Mouse (Mus musculus): ENCODE measurements around the gene Btbd7. TPM values are rescaled to one million over a fixed set of nuclear protein-coding genes. Genes with fewer than 3 reads are reported as not detected.
A peak's percentile ranks its signal among the peaks of the same experiment; 100 is the strongest.

Gene Btbd7
- polyA plus RNA-seq, 1 experiment: 8.0 TPM

- WGBS: 70% methylated on average over 7 of the region's 7 CpGs
- no peak overlapping the region for H3K27ac ChIP-seq (ENCODE audit: control insufficient read depth, insufficient read depth, low read depth, low read length, poor library complexity)
- no peak for TF ChIP-seq POLR2A (IDR thresholded peaks at IDR 0.05; ENCODE audit: borderline replicate concordance, control insufficient read depth, low read depth, low read length)
- no peak for TF ChIP-seq CTCF (IDR thresholded peaks at IDR 0.05; ENCODE audit: control insufficient read depth, insufficient read depth, low read length)
Observed at GRCm38 (mm10) chr12:102742056-102742455, 136.2 kb downstream of the Btbd7 start.

GRCm38 (mm10) chr12:102740285-102740684 lies 138.0 kb downstream of the Btbd7 start:
- no peak for TF ChIP-seq POLR2A (IDR thresholded peaks at IDR 0.05; ENCODE audit: borderline replicate concordance, control insufficient read depth, low read depth, low read length)
- no peak for TF ChIP-seq CTCF (IDR thresholded peaks at IDR 0.05; ENCODE audit: control insufficient read depth, insufficient read depth, low read length)
- H3K27ac ChIP-seq (ENCODE audit: control insufficient read depth, insufficient read depth, low read depth, low read length, poor library complexity): no peak overlapping the region
- no peak overlapping the region for H3K4me3 ChIP-seq (replicated peaks; ENCODE audit: control insufficient read depth, low read depth, low read length)
- WGBS: 59% methylated on average over 3 of the region's 3 CpGs
- peaks cover 2% of the 10 kb centered on the region; the same call in 1 of the 2 replicates for H3K4me1 ChIP-seq (ENCODE audit: control insufficient read depth, insufficient read depth, low read length)

More at GRCm38 (mm10) chr12:102742056-102742455, 136.2 kb downstream of the Btbd7 start:
- peaks cover 2% of the 10 kb centered on the region; the same call in 1 of the 2 replicates for H3K4me1 ChIP-seq (ENCODE audit: control insufficient read depth, insufficient read depth, low read length)
- no peak overlapping the region for H3K4me3 ChIP-seq (replicated peaks; ENCODE audit: control insufficient read depth, low read depth, low read length)

GRCm38 (mm10) chr12:102739096-102739495 lies 139.2 kb downstream of the Btbd7 start:
- 78% methylated on average over 5 of the region's 5 CpGs for WGBS

GRCm38 (mm10) chr12:102733381-102733780 lies 144.9 kb downstream of the Btbd7 start:
- Histone ChIP-seq H3K27ac (ENCODE audit: control insufficient read depth, insufficient read depth, low read depth, low read length, poor library complexity) (no peak overlapping the region), H3K4me3 (replicated peaks; ENCODE audit: control insufficient read depth, low read depth, low read length) (no peak overlapping the region), H3K4me1 (ENCODE audit: control insufficient read depth, insufficient read depth, low read length) (no peaks in the 10 kb centered on the region; the same call in 1 of the 2 replicates)
- WGBS: 10% methylated on average over 5 of the region's 5 CpGs
- TF ChIP-seq POLR2A (IDR thresholded peaks at IDR 0.05; ENCODE audit: borderline replicate concordance, control insufficient read depth, low read depth, low read length) (no peak), CTCF (IDR thresholded peaks at IDR 0.05; ENCODE audit: control insufficient read depth, insufficient read depth, low read length) (peak; percentile 83)

More at GRCm38 (mm10) chr12:102739096-102739495, 139.2 kb downstream of the Btbd7 start:
- no peak overlapping the region for H3K27ac ChIP-seq (ENCODE audit: control insufficient read depth, insufficient read depth, low read depth, low read length, poor library complexity)
- no peaks in the 10 kb centered on the region for H3K4me1 ChIP-seq (ENCODE audit: control insufficient read depth, insufficient read depth, low read length)
- H3K4me3 ChIP-seq (replicated peaks; ENCODE audit: control insufficient read depth, low read depth, low read length): no peak overlapping the region
- TF ChIP-seq POLR2A (IDR thresholded peaks at IDR 0.05; ENCODE audit: borderline replicate concordance, control insufficient read depth, low read depth, low read length) (no peak), CTCF (IDR thresholded peaks at IDR 0.05; ENCODE audit: control insufficient read depth, insufficient read depth, low read length) (no peak)

- Histone ChIP-seq H3K4me3 (replicated peaks; ENCODE audit: control insufficient read depth, low read depth, low read length) (no peak overlapping the region), H3K27ac (ENCODE audit: control insufficient read depth, insufficient read depth, low read depth, low read length, poor library complexity) (no peak overlapping the region), H3K4me1 (ENCODE audit: control insufficient read depth, insufficient read depth, low read length) (no peaks in the 10 kb centered on the region; the same call in 1 of the 2 replicates)
- no peak for TF ChIP-seq POLR2A (IDR thresholded peaks at IDR 0.05; ENCODE audit: borderline replicate concordance, control insufficient read depth, low read depth, low read length)
- TF ChIP-seq CTCF (IDR thresholded peaks at IDR 0.05; ENCODE audit: control insufficient read depth, insufficient read depth, low read length): no peak
- WGBS: 45% methylated on average over 16 of the region's 16 CpGs
Observed at GRCm38 (mm10) chr12:102730798-102731619, 147.3 kb downstream of the Btbd7 start.

Other genes with a start within 250 kb of the Btbd7 start
- gene Itpk1, start 173.5 kb downstream of the Btbd7 start, polyA plus RNA-seq (2011; ENCODE audit: insufficient read depth, insufficient read length, low replicate concordance, missing spikeins): 9.9 and 15.8 TPM in 2 replicates
- not detected in 2 replicates for gene Moap1, start 134.8 kb downstream of the Btbd7 start, polyA plus RNA-seq (2011; ENCODE audit: insufficient read depth, insufficient read length, low replicate concordance, missing spikeins)
- gene Tmem251, start 134.7 kb downstream of the Btbd7 start, polyA plus RNA-seq (2011; ENCODE audit: insufficient read depth, insufficient read length, low replicate concordance, missing spikeins): 3.5 and 7.1 TPM in 2 replicates
- gene Gm28051, start 120.7 kb downstream of the Btbd7 start, polyA plus RNA-seq (2011; ENCODE audit: insufficient read depth, insufficient read length, low replicate concordance, missing spikeins): not detected in 2 replicates
- 7.2 and 11.1 TPM in 2 replicates for gene Gon7, start 120.7 kb downstream of the Btbd7 start, polyA plus RNA-seq (2011; ENCODE audit: insufficient read depth, insufficient read length, low replicate concordance, missing spikeins)
- 10.9 and 14.4 TPM in 2 replicates for gene Ubr7, start 120.5 kb downstream of the Btbd7 start, polyA plus RNA-seq (2011; ENCODE audit: insufficient read depth, insufficient read length, low replicate concordance, missing spikeins)
- 6.1 and 7.3 TPM in 2 replicates for gene Gm20604, start 119.8 kb downstream of the Btbd7 start, polyA plus RNA-seq (2011; ENCODE audit: insufficient read depth, insufficient read length, low replicate concordance, missing spikeins)
- gene Cox8c, start 20.8 kb upstream of the Btbd7 start, polyA plus RNA-seq (2011; ENCODE audit: insufficient read depth, insufficient read length, low replicate concordance, missing spikeins): not detected in 2 replicates
- gene Unc79, start 70.4 kb upstream of the Btbd7 start, polyA plus RNA-seq (2011; ENCODE audit: insufficient read depth, insufficient read length, low replicate concordance, missing spikeins): 0.38 and 0.57 TPM in 2 replicates